Mouse (Mus musculus) G1E (cell line): ENCODE measurements around the gene Snai3. TPM values are rescaled to one million over a fixed set of nuclear protein-coding genes. Genes with fewer than 3 reads are reported as not detected.

ENCODE experiments used
- ATAC-seq: 2 replicates; pipeline ENCODE4 v1.8.0; 2016; ENCODE audit warnings: mild to moderate bottlenecking; ENCODE audit not compliant: insufficient number of reproducible peaks, poor library complexity, low FRiP score, severe bottlenecking; ENCODE audit errors: extremely low read depth
- DNase-seq: peaks from one replicate; pipeline ENCODE4 v3.0.0; 2012; ENCODE audit warnings: low spot score
- H3K27me3 ChIP-seq: 2 replicates; pipeline ENCODE4 v1.6.1; 2012; ENCODE audit warnings: mild to moderate bottlenecking, low read length, inconsistent platforms; ENCODE audit not compliant: insufficient read depth
- H3K36me3 ChIP-seq: replicated peaks from 2 replicates; pipeline ENCODE3; 2012; ENCODE audit warnings: mild to moderate bottlenecking, inconsistent platforms
- H3K4me1 ChIP-seq: 2 replicates; pipeline ENCODE4 v1.6.1; 2012; ENCODE audit warnings: low read depth, low read length, inconsistent platforms, mixed read lengths; ENCODE audit not compliant: insufficient read depth
- H3K4me3 ChIP-seq: 2 replicates; pipeline ENCODE4 v1.5.1; 2012; ENCODE audit warnings: low read depth, mild to moderate bottlenecking, inconsistent platforms, low read length, moderate library complexity, mixed read lengths
- H3K9me3 ChIP-seq: replicated peaks from 2 replicates; pipeline ENCODE4 v1.6.1; 2012; ENCODE audit warnings: inconsistent platforms
- CTCF ChIP-seq: IDR thresholded peaks from 2 replicates; pipeline ENCODE4 v1.5.1; 2012; ENCODE audit warnings: low read depth, low read length, inconsistent platforms, mixed read lengths
- GATA1 ChIP-seq: IDR thresholded peaks from 2 replicates; pipeline ENCODE4 v1.6.1; 2012; ENCODE audit warnings: borderline replicate concordance, low read length, inconsistent platforms, mixed read lengths
- GATA2 ChIP-seq: IDR thresholded peaks from 2 replicates; pipeline ENCODE4 v1.6.1; 2012; ENCODE audit warnings: low read depth, low read length, inconsistent platforms, borderline replicate concordance
- POLR2AphosphoS5 ChIP-seq: IDR thresholded peaks from 2 replicates; pipeline ENCODE4 v1.6.1; 2012; ENCODE audit warnings: low read depth, low read length, inconsistent platforms; ENCODE audit not compliant: insufficient replicate concordance
- TAL1 ChIP-seq: conservative IDR thresholded peaks from 2 replicates; pipeline ENCODE4 v1.6.1; 2012; ENCODE audit warnings: low read depth, low read length, inconsistent platforms, mixed read lengths
- polyA plus RNA-seq: library from polyadenylated mRNA; stranded (reverse); fragments of >175 nt; gene quantifications from 2 replicates; pipeline ENCODE4 v1.2.3, GENCODE M21; 2012
- total RNA-seq, 2 experiments: library from RNA; stranded (forward) in 1 of 2; stranded (reverse) in 1 of 2; fragments of 200-1000 nt in 1 of 2; fragments of >200 nt in 1 of 2; fragmentation: Nextera tagmentation in 1 of 2; gene quantifications; 2 replicates each; pipeline ENCODE4 v1.2.3; 2014 to 2017

Snai3 gene
- total and polyA plus RNA-seq, 3 experiments, result not detected

DNA sequence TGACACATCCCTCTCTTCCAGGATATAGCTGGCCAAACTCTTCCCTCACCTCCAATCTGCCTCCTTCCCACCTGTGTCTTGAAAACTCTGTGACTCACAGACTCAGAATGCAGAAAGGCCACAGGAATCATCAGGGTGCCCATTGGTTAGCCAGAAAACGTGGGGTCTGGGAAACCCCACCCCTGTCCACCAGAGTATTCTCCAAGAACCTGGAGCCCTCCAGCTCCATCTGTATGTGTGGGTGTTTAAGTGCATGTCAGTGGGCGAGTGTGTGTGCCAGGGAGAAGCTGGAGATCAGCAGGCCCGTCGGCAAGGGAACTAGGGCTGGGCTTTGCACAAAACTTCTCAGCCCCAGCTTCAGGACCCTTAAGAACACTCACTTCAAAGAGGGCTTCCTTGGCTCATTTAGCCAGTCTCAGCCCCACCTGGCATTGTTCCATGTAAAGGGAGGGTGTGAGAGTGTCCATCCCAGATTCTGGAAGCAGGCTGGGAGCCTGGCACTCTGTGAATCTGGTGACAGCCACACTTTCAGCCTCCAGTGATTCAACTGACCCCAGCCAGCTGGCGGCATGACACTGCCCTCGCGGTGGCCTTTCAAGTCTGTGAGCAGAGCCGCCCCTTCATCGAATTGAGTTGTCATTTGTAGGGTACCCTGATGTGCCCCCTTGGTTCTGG lies 40.5 kb downstream of the Snai3 start:
- DNase-seq (no peak), ATAC-seq (no peak)
- no peak overlapping the region for H3K4me3 ChIP-seq
- H3K27me3 ChIP-seq, result peaks cover 7% of the 10 kb centered on the region; the same call in 1 of the 2 replicates
- TF ChIP-seq GATA1, result no peak
- TF ChIP-seq CTCF, result no peak
- TF ChIP-seq POLR2AphosphoS5, result no peak
- no peak for TF ChIP-seq TAL1
- no peak for TF ChIP-seq GATA2
- H3K9me3 ChIP-seq, result no peaks in the 10 kb centered on the region
- H3K4me1 ChIP-seq, result peaks cover 15% of the 10 kb centered on the region
- H3K36me3 ChIP-seq, result peaks cover 78% of the 10 kb centered on the region

DNA sequence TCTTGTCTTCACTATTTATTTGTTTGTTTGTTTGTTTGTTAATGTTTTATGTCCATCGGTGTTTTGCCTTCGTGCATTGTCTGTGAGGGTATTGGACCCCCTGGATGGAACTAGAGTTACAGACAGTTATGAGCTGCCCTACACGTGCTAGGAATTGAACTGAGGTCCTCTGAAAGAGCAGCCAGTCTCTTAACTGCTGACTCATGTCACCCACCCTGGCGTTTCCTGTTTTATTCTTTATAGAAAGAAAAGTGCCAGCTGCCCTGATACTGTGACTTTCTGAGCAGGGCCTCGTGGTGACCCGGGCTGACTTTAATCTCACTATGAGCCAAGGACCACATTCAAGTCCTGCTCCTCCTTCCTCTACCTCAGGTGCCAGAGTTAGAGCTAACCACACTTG lies 45.0 kb downstream of the Snai3 start:
- peak; percentile 64 for ATAC-seq

DNA sequence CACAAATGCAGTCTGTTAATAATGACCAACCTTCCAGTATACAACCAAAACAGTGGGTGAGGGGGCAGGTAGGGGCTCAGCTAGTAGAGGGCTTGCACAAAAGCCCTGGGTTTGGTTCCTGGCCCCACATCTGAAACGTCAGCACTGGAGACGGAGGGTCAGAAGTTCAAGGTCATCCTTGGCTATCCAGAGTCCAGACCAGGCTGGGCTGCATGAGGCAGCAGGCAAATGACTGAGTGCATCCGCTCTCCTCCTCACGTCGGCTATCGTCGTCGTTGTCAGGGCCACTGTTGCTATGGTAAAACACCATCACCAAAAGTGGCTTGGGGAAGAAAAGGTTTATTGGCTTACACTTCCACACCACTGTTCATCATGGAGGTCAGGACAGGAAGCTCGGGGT lies 46.2 kb downstream of the Snai3 start:
- TF ChIP-seq CTCF, result no peak
- TF ChIP-seq POLR2AphosphoS5, result no peak
- no peak for TF ChIP-seq TAL1
- no peak for TF ChIP-seq GATA1
- no peak for TF ChIP-seq GATA2
- Histone ChIP-seq H3K9me3 (no peaks in the 10 kb centered on the region), H3K27me3 (no peaks in the 10 kb centered on the region), H3K36me3 (peaks cover 98% of the 10 kb centered on the region), H3K4me1 (peaks cover 26% of the 10 kb centered on the region), H3K4me3 (no peak overlapping the region)
- ATAC-seq, result no peak
- no peak for DNase-seq

More for the DNA sequence above, 45.0 kb downstream of the Snai3 start:
- Histone ChIP-seq H3K9me3 (no peaks in the 10 kb centered on the region), H3K4me1 (peaks cover 26% of the 10 kb centered on the region), H3K27me3 (no peaks in the 10 kb centered on the region), H3K36me3 (peaks cover 91% of the 10 kb centered on the region), H3K4me3 (no peak overlapping the region)
- no peak for DNase-seq
- TF ChIP-seq GATA1, result no peak
- no peak for TF ChIP-seq POLR2AphosphoS5
- no peak for TF ChIP-seq GATA2
- TF ChIP-seq CTCF, result no peak
- no peak for TF ChIP-seq TAL1

DNA sequence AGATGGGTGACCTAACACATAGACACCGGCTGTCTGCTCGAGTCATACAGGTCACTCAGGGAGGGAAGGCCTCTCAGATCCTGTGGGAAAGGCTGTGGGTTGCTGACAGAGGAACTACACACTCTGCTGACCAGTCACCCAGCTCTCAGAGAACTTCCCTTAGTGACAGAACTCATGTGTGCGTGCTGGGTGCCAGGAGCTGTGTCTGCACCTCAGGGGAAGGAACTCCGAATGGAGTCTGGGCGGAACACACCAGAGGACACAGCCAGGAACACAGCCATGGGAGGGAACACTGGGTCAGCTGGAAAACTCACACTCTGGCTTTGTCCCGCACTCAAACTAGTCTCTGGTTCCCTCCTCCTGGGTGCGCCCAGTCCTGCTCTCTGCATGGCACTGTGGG lies 52.9 kb downstream of the Snai3 start:
- DNase-seq (no peak), ATAC-seq (no peak)
- no peak overlapping the region for H3K4me3 ChIP-seq
- TF ChIP-seq TAL1, result no peak
- no peak for TF ChIP-seq GATA2
- no peak for TF ChIP-seq GATA1
- TF ChIP-seq CTCF, result no peak
- TF ChIP-seq POLR2AphosphoS5, result no peak
- H3K4me1 ChIP-seq, result peaks cover 31% of the 10 kb centered on the region
- H3K27me3 ChIP-seq, result no peaks in the 10 kb centered on the region
- H3K9me3 ChIP-seq, result no peaks in the 10 kb centered on the region
- peaks cover 99% of the 10 kb centered on the region for H3K36me3 ChIP-seq

DNA sequence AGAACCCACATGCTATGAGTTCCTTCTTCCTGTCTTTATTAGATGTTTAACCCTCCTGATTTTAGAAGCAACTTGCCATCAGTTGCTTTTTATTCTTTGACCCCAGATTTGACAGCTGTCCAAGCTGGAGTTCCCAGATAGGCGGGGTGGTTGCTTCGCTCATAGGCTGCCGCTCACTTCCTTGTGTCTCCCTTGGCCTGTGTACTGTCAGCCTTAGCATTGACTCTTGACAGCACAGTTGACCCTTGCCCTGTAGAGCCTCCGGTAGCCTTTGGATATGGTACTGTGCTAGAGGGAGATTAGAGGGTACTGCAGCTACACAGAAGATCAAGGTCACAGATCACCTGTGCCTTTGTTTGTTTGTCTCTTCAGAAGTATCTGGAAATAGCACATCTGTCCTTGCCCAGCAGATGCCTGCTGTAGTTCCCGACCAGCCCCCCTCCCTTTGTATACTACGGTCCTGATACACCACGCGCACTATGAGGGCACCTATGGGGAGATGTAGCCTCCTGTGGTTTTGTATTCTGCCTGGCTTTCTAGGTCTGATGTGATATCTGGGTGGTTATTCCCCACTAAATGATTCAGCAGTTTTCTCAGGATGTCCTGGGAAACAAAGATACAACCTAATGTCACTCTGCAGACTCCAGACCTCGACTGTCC lies 55.3 kb downstream of the Snai3 start:
- Histone ChIP-seq H3K27me3 (no peaks in the 10 kb centered on the region), H3K4me1 (peaks cover 31% of the 10 kb centered on the region), H3K4me3 (no peak overlapping the region), H3K36me3 (peaks cover 99% of the 10 kb centered on the region), H3K9me3 (no peaks in the 10 kb centered on the region)
- DNase-seq (peak; percentile 19), ATAC-seq (peak; percentile 69)
- no peak for TF ChIP-seq POLR2AphosphoS5
- 0 out of 2 replicates have a peak, but pooled peaks have one; percentile 22 for TF ChIP-seq TAL1

Other genes with a start within 250 kb of the Snai3 start
- gene Zfpm1, start 178.6 kb downstream of the Snai3 start, total RNA-seq (2014; fragmentation: Nextera tagmentation), result 254 and 292 TPM in 2 replicates
- gene Zfpm1, start 178.6 kb downstream of the Snai3 start, total RNA-seq (2017), result 53.1 and 54.4 TPM in 2 replicates
- gene Zfpm1, start 178.6 kb downstream of the Snai3 start, polyA plus RNA-seq, result 1,150 and 1,251 TPM in 2 replicates
- not detected in 2 replicates for gene Trhr2, start 100.0 kb downstream of the Snai3 start, total RNA-seq (2014; fragmentation: Nextera tagmentation)
- not detected in 2 replicates for gene Trhr2, start 100.0 kb downstream of the Snai3 start, total RNA-seq (2017)
- not detected in 2 replicates for gene Trhr2, start 100.0 kb downstream of the Snai3 start, polyA plus RNA-seq
- 40.3 and 45.8 TPM in 2 replicates for gene Zc3h18, start 84.1 kb downstream of the Snai3 start, total RNA-seq (2014; fragmentation: Nextera tagmentation)
- 52.7 and 58.4 TPM in 2 replicates for gene Zc3h18, start 84.1 kb downstream of the Snai3 start, total RNA-seq (2017)
- 134 and 143 TPM in 2 replicates for gene Zc3h18, start 84.1 kb downstream of the Snai3 start, polyA plus RNA-seq
- not detected in 2 replicates for gene Il17c, start 38.7 kb downstream of the Snai3 start, total RNA-seq (2014; fragmentation: Nextera tagmentation)
- not detected in 2 replicates for gene Il17c, start 38.7 kb downstream of the Snai3 start, total RNA-seq (2017)
- not detected in 2 replicates for gene Il17c, start 38.7 kb downstream of the Snai3 start, polyA plus RNA-seq
- 93.6 and 103 TPM in 2 replicates for gene Cyba, start 27.8 kb downstream of the Snai3 start, total RNA-seq (2014; fragmentation: Nextera tagmentation)
- gene Cyba, start 27.8 kb downstream of the Snai3 start, total RNA-seq (2017), result 57.2 and 69.2 TPM in 2 replicates
- 368 and 426 TPM in 2 replicates for gene Cyba, start 27.8 kb downstream of the Snai3 start, polyA plus RNA-seq
- gene Mvd, start 17.3 kb downstream of the Snai3 start, total RNA-seq (2014; fragmentation: Nextera tagmentation), result 3.1 and 4.5 TPM in 2 replicates
- gene Mvd, start 17.3 kb downstream of the Snai3 start, total RNA-seq (2017), result 33.3 and 38.6 TPM in 2 replicates
- gene Mvd, start 17.3 kb downstream of the Snai3 start, polyA plus RNA-seq, result 25.8 and 26.4 TPM in 2 replicates
- gene Rnf166, start 15.3 kb upstream of the Snai3 start, total RNA-seq (2014; fragmentation: Nextera tagmentation), result 28.0 and 45.3 TPM in 2 replicates
- gene Rnf166, start 15.3 kb upstream of the Snai3 start, total RNA-seq (2017), result 18.6 and 29.4 TPM in 2 replicates
- 29.5 and 33.3 TPM in 2 replicates for gene Rnf166, start 15.3 kb upstream of the Snai3 start, polyA plus RNA-seq
- 10.9 and 18.3 TPM in 2 replicates for gene Ctu2, start 15.4 kb upstream of the Snai3 start, total RNA-seq (2014; fragmentation: Nextera tagmentation)
- gene Ctu2, start 15.4 kb upstream of the Snai3 start, total RNA-seq (2017), result 8.8 and 10.9 TPM in 2 replicates
- 19.4 and 25.7 TPM in 2 replicates for gene Ctu2, start 15.4 kb upstream of the Snai3 start, polyA plus RNA-seq
- 77.0 and 95.3 TPM in 2 replicates for gene Piezo1, start 90.6 kb upstream of the Snai3 start, total RNA-seq (2014; fragmentation: Nextera tagmentation)
- gene Piezo1, start 90.6 kb upstream of the Snai3 start, total RNA-seq (2017), result 24.9 and 26.0 TPM in 2 replicates
- 69.6 and 79.4 TPM in 2 replicates for gene Piezo1, start 90.6 kb upstream of the Snai3 start, polyA plus RNA-seq
- gene Cdt1, start 107.3 kb upstream of the Snai3 start, total RNA-seq (2014; fragmentation: Nextera tagmentation), result 70.8 and 71.7 TPM in 2 replicates
- 46.9 and 49.9 TPM in 2 replicates for gene Cdt1, start 107.3 kb upstream of the Snai3 start, total RNA-seq (2017)
- 375 and 441 TPM in 2 replicates for gene Cdt1, start 107.3 kb upstream of the Snai3 start, polyA plus RNA-seq
- 110 and 112 TPM in 2 replicates for gene Aprt, start 116.2 kb upstream of the Snai3 start, total RNA-seq (2014; fragmentation: Nextera tagmentation)
- gene Aprt, start 116.2 kb upstream of the Snai3 start, total RNA-seq (2017), result 100.0 and 146 TPM in 2 replicates
- 207 and 389 TPM in 2 replicates for gene Aprt, start 116.2 kb upstream of the Snai3 start, polyA plus RNA-seq
- gene Galns, start 150.7 kb upstream of the Snai3 start, total RNA-seq (2014; fragmentation: Nextera tagmentation), result 5.0 and 6.0 TPM in 2 replicates
- 7.6 and 7.9 TPM in 2 replicates for gene Galns, start 150.7 kb upstream of the Snai3 start, total RNA-seq (2017)
- gene Galns, start 150.7 kb upstream of the Snai3 start, polyA plus RNA-seq, result 2.9 and 3.0 TPM in 2 replicates
- 19.5 and 31.8 TPM in 2 replicates for gene Trappc2l, start 150.9 kb upstream of the Snai3 start, total RNA-seq (2014; fragmentation: Nextera tagmentation)
- 32.2 and 40.4 TPM in 2 replicates for gene Trappc2l, start 150.9 kb upstream of the Snai3 start, total RNA-seq (2017)
- gene Trappc2l, start 150.9 kb upstream of the Snai3 start, polyA plus RNA-seq, result 0.43 and 0.75 TPM in 2 replicates
- not detected in 2 replicates for gene Pabpn1l, start 162.0 kb upstream of the Snai3 start, total RNA-seq (2014; fragmentation: Nextera tagmentation)
- gene Pabpn1l, start 162.0 kb upstream of the Snai3 start, total RNA-seq (2017), result 0.11 TPM in 1 of 2 replicates, not detected in the other
- gene Pabpn1l, start 162.0 kb upstream of the Snai3 start, polyA plus RNA-seq, result not detected in 2 replicates
- 99.0 and 106 TPM in 2 replicates for gene Cbfa2t3, start 238.4 kb upstream of the Snai3 start, total RNA-seq (2014; fragmentation: Nextera tagmentation)
- 18.8 and 19.9 TPM in 2 replicates for gene Cbfa2t3, start 238.4 kb upstream of the Snai3 start, total RNA-seq (2017)
- gene Cbfa2t3, start 238.4 kb upstream of the Snai3 start, polyA plus RNA-seq, result 287 TPM in 2 replicates